Mouse (Mus musculus): Measurements from ENCODE around the gene 1500011B03Rik.

DNA sequence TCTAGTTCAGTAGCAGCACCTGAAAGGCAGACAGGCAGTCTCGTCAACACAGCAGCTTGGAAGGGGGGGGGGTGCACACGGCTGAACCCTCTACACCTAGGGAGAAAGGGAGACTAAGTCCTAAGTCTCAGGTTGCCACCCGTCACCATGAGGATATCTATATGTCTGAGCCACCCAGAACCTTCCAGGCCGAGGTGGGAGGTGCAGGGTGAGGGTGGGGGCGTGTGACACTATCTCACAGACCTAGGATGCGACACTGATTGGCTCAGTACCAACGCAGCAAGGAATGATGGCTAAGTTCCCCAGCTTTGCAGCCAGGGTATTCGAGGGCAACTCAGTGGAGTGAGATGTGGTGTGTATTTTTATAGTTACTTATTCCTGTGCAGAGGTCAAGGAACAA lies 14.9 kb downstream of the 1500011B03Rik start:
- no peak for TF ChIP-seq EP300 (IDR thresholded peaks at IDR 0.05; ENCODE audit: low read depth)
- no peak for TF ChIP-seq CTCF (IDR thresholded peaks at IDR 0.05; ENCODE audit: low read depth)

Measured in heart, postnatal 0 days (tissue).